Mouse (Mus musculus): Measurements from ENCODE around the gene Bcl10. TPM values are rescaled to one million over a fixed set of nuclear protein-coding genes. Genes with fewer than 3 reads are reported as not detected.

Gene Bcl10
- polyA plus RNA-seq, 1 experiment from 2014 or later: 36.5 TPM

- H3K4me3 ChIP-seq (ENCODE audit: low read depth, low read length): peak overlapping the region; percentile 29; the same call in 1 of the 2 replicates
- peaks cover 26% of the 10 kb centered on the region for H3K4me1 ChIP-seq (replicated peaks; ENCODE audit: control insufficient read depth, insufficient read depth, low read length)
- no peak for ATAC-seq (replicated peaks; ENCODE audit: low FRiP score)
- 20% methylated on average over 5 of the region's 5 CpGs for WGBS
- no peak overlapping the region for H3K27ac ChIP-seq (ENCODE audit: low read depth, low read length)
- no peak overlapping the region for H3K9ac ChIP-seq (ENCODE audit: low read depth, low read length)
- H3K9me3 ChIP-seq (ENCODE audit: control insufficient read depth, low read length): no peaks in the 10 kb centered on the region
- H3K4me2 ChIP-seq: peak overlapping the region; percentile 76
- no peaks in the 10 kb centered on the region for H3K27me3 ChIP-seq (replicated peaks; ENCODE audit: control insufficient read depth, insufficient read depth, low read length)
- DNase-seq (ENCODE audit: low spot score): no peak
- no peaks in the 10 kb centered on the region for H3K36me3 ChIP-seq (ENCODE audit: control insufficient read depth, insufficient read depth, low read length)
Observed at GRCm38 (mm10) chr3:145950815-145951130, 28.2 kb downstream of the Bcl10 start.

GRCm38 (mm10) chr3:145951287-145952165 is 28.9 kb downstream of the Bcl10 start:
- no peak for DNase-seq (ENCODE audit: low spot score)
- Histone ChIP-seq H3K4me3 (ENCODE audit: low read depth, low read length) (no peak overlapping the region), H3K36me3 (ENCODE audit: control insufficient read depth, insufficient read depth, low read length) (no peaks in the 10 kb centered on the region), H3K4me1 (replicated peaks; ENCODE audit: control insufficient read depth, insufficient read depth, low read length) (peaks cover 26% of the 10 kb centered on the region), H3K4me2 (peak overlapping the region; percentile 76), H3K27me3 (replicated peaks; ENCODE audit: control insufficient read depth, insufficient read depth, low read length) (no peaks in the 10 kb centered on the region), H3K9ac (ENCODE audit: low read depth, low read length) (no peak overlapping the region), H3K27ac (ENCODE audit: low read depth, low read length) (no peak overlapping the region), H3K9me3 (ENCODE audit: control insufficient read depth, low read length) (no peaks in the 10 kb centered on the region)
- WGBS: 57% methylated on average over 17 of the region's 17 CpGs
- ATAC-seq (replicated peaks; ENCODE audit: low FRiP score): 0 out of 2 replicates have a peak, but pooled peaks have one; percentile 4

- H3K36me3 ChIP-seq (ENCODE audit: control insufficient read depth, insufficient read depth, low read length): no peaks in the 10 kb centered on the region
- H3K9me3 ChIP-seq (ENCODE audit: control insufficient read depth, low read length): no peaks in the 10 kb centered on the region
- H3K4me1 ChIP-seq (replicated peaks; ENCODE audit: control insufficient read depth, insufficient read depth, low read length): peaks cover 24% of the 10 kb centered on the region
- H3K9ac ChIP-seq (ENCODE audit: low read depth, low read length): no peak overlapping the region
- ATAC-seq (replicated peaks; ENCODE audit: low FRiP score) (0 out of 2 replicates have a peak, but pooled peaks have one; percentile 26), DNase-seq (ENCODE audit: low spot score) (no peak)
- no peak overlapping the region for H3K4me3 ChIP-seq (ENCODE audit: low read depth, low read length)
- no peak overlapping the region for H3K27ac ChIP-seq (ENCODE audit: low read depth, low read length)
- 18% methylated on average over 7 of the region's 7 CpGs for WGBS
- H3K4me2 ChIP-seq: no peak overlapping the region
- no peaks in the 10 kb centered on the region for H3K27me3 ChIP-seq (replicated peaks; ENCODE audit: control insufficient read depth, insufficient read depth, low read length)
Observed at GRCm38 (mm10) chr3:145952945-145953344, 30.3 kb downstream of the Bcl10 start.

GRCm38 (mm10) chr3:145953411-145953810 is 30.8 kb downstream of the Bcl10 start:
- Histone ChIP-seq H3K9me3 (ENCODE audit: control insufficient read depth, low read length) (no peaks in the 10 kb centered on the region), H3K36me3 (ENCODE audit: control insufficient read depth, insufficient read depth, low read length) (no peaks in the 10 kb centered on the region), H3K27me3 (replicated peaks; ENCODE audit: control insufficient read depth, insufficient read depth, low read length) (no peaks in the 10 kb centered on the region), H3K9ac (ENCODE audit: low read depth, low read length) (no peak overlapping the region), H3K4me2 (no peak overlapping the region), H3K4me1 (replicated peaks; ENCODE audit: control insufficient read depth, insufficient read depth, low read length) (peaks cover 24% of the 10 kb centered on the region), H3K4me3 (ENCODE audit: low read depth, low read length) (no peak overlapping the region), H3K27ac (ENCODE audit: low read depth, low read length) (no peak overlapping the region; the same call in 1 of the 2 replicates)
- WGBS: 73% methylated on average over 2 of the region's 2 CpGs
- no peak for ATAC-seq (replicated peaks; ENCODE audit: low FRiP score)
- no peak for DNase-seq (ENCODE audit: low spot score)

GRCm38 (mm10) chr3:145959824-145960223 is 37.2 kb downstream of the Bcl10 start:
- DNase-seq (ENCODE audit: low spot score) (no peak), ATAC-seq (replicated peaks; ENCODE audit: low FRiP score) (no peak)
- H3K9ac ChIP-seq (ENCODE audit: low read depth, low read length): no peak overlapping the region
- no peak overlapping the region for H3K4me2 ChIP-seq
- H3K27ac ChIP-seq (ENCODE audit: low read depth, low read length): no peak overlapping the region
- H3K4me1 ChIP-seq (replicated peaks; ENCODE audit: control insufficient read depth, insufficient read depth, low read length): peaks cover 10% of the 10 kb centered on the region
- no peaks in the 10 kb centered on the region for H3K36me3 ChIP-seq (ENCODE audit: control insufficient read depth, insufficient read depth, low read length)
- WGBS: 59% methylated on average over 1 of the region's 1 CpGs
- peaks cover 12% of the 10 kb centered on the region for H3K27me3 ChIP-seq (replicated peaks; ENCODE audit: control insufficient read depth, insufficient read depth, low read length)
- H3K9me3 ChIP-seq (ENCODE audit: control insufficient read depth, low read length): no peaks in the 10 kb centered on the region
- no peak overlapping the region for H3K4me3 ChIP-seq (ENCODE audit: low read depth, low read length)

- Histone ChIP-seq H3K27me3 (replicated peaks; ENCODE audit: control insufficient read depth, insufficient read depth, low read length) (peaks cover 12% of the 10 kb centered on the region), H3K4me3 (ENCODE audit: low read depth, low read length) (no peak overlapping the region), H3K4me2 (no peak overlapping the region), H3K4me1 (replicated peaks; ENCODE audit: control insufficient read depth, insufficient read depth, low read length) (peaks cover 10% of the 10 kb centered on the region), H3K9me3 (ENCODE audit: control insufficient read depth, low read length) (no peaks in the 10 kb centered on the region), H3K36me3 (ENCODE audit: control insufficient read depth, insufficient read depth, low read length) (no peaks in the 10 kb centered on the region), H3K9ac (ENCODE audit: low read depth, low read length) (no peak overlapping the region), H3K27ac (ENCODE audit: low read depth, low read length) (no peak overlapping the region)
- no peak for ATAC-seq (replicated peaks; ENCODE audit: low FRiP score)
- WGBS: 48% methylated on average over 9 of the region's 9 CpGs
- no peak for DNase-seq (ENCODE audit: low spot score)
Observed at GRCm38 (mm10) chr3:145962411-145962810, 39.8 kb downstream of the Bcl10 start.

GRCm38 (mm10) chr3:145963101-145964017 is 40.8 kb downstream of the Bcl10 start:
- no peak for DNase-seq (ENCODE audit: low spot score)
- 0 out of 2 replicates have a peak overlapping the region, but pooled peaks have one; percentile 4 for H3K9ac ChIP-seq (ENCODE audit: low read depth, low read length)
- peak overlapping the region; percentile 18; the same call in 1 of the 2 replicates for H3K4me3 ChIP-seq (ENCODE audit: low read depth, low read length)
- H3K36me3 ChIP-seq (ENCODE audit: control insufficient read depth, insufficient read depth, low read length): no peaks in the 10 kb centered on the region
- WGBS: 15% methylated on average over 31 of the region's 31 CpGs
- peak; percentile 29; the same call in 1 of the 2 replicates for ATAC-seq (replicated peaks; ENCODE audit: low FRiP score)
- peaks cover 12% of the 10 kb centered on the region for H3K27me3 ChIP-seq (replicated peaks; ENCODE audit: control insufficient read depth, insufficient read depth, low read length)
- peaks cover 10% of the 10 kb centered on the region for H3K4me1 ChIP-seq (replicated peaks; ENCODE audit: control insufficient read depth, insufficient read depth, low read length)
- H3K9me3 ChIP-seq (ENCODE audit: control insufficient read depth, low read length): no peaks in the 10 kb centered on the region
- peak overlapping the region; percentile 59 for H3K4me2 ChIP-seq
- no peak overlapping the region for H3K27ac ChIP-seq (ENCODE audit: low read depth, low read length)

- DNase-seq (ENCODE audit: low spot score): no peak
- peak overlapping the region; percentile 59 for H3K4me2 ChIP-seq
- H3K9me3 ChIP-seq (ENCODE audit: control insufficient read depth, low read length): no peaks in the 10 kb centered on the region
- peaks cover 10% of the 10 kb centered on the region for H3K4me1 ChIP-seq (replicated peaks; ENCODE audit: control insufficient read depth, insufficient read depth, low read length)
- ATAC-seq (replicated peaks; ENCODE audit: low FRiP score): peak; percentile 60
- H3K27me3 ChIP-seq (replicated peaks; ENCODE audit: control insufficient read depth, insufficient read depth, low read length): peaks cover 12% of the 10 kb centered on the region
- no peak overlapping the region for H3K27ac ChIP-seq (ENCODE audit: low read depth, low read length)
- no peaks in the 10 kb centered on the region for H3K36me3 ChIP-seq (ENCODE audit: control insufficient read depth, insufficient read depth, low read length)
- no peak overlapping the region for H3K9ac ChIP-seq (ENCODE audit: low read depth, low read length)
- WGBS: 10% methylated on average over 10 of the region's 10 CpGs
- H3K4me3 ChIP-seq (ENCODE audit: low read depth, low read length): peak overlapping the region; percentile 18; the same call in 1 of the 2 replicates
Observed at GRCm38 (mm10) chr3:145964018-145964387, 41.4 kb downstream of the Bcl10 start.

Measured in liver, embryonic 11.5 days (tissue).